In the genomic region with DNA sequence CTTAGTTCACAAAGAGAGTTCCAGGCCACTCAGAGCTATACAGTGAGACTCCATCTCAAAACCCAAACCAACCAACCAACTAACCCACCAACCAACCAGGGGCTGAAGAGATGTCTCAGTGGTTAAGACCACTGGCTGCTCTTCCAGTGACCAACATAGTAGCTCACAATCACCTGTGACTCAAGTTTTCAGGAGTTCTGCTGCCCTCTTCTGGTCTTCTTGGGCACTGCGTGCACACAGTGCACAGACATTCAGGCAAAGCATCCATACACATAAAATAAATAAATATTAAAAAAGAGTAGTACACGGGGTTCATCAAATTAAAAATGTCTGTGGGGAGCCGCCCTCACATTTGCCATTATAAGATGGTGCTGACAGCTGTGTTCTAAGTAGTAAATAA, we compare ENCODE assay signal across 13 mouse cellular contexts. TPM values are rescaled to one million over a fixed set of nuclear protein-coding genes. Genes with fewer than 3 reads are reported as not detected.
DNase-seq lines count a peak whose midpoint lies in the region; ATAC-seq lines count a peak whose summit lies in the region.
"Had no signal": no experiment of that assay in that cellular context is flagged by ENCODE, and none has a peak within 500 bp of the region (broad histone marks: within the 10 kb centered on the region; RNA-seq: fewer than 3 reads in every experiment).

No protein-coding gene starts in this region.

- 95% methylated on average over 3 of the region's 3 CpGs for WGBS in kidney, embryonic 15.5 days

- no peak overlapping the region for H3K9ac ChIP-seq in kidney, embryonic 15.5 days
- H3K9ac ChIP-seq: intestine, embryonic 15.5 days; midbrain, embryonic 13.5 days had no signal

- no peak overlapping the region for H3K4me3 ChIP-seq in kidney, embryonic 15.5 days (replicated peaks)
- H3K4me3 ChIP-seq: intestine, embryonic 15.5 days; limb, embryonic 10.5 days; midbrain, embryonic 13.5 days had no signal

- no peak for ATAC-seq in kidney, embryonic 15.5 days (replicated peaks; ENCODE audit: low FRiP score)
- no peak for ATAC-seq in erythroid progenitor cell, adult 5-6 weeks (replicated peaks; ENCODE audit: low FRiP score, poor library complexity, severe bottlenecking)
- ATAC-seq: intestine, embryonic 15.5 days; midbrain, embryonic 13.5 days had no signal

- no peak overlapping the region for H3K27ac ChIP-seq in kidney, embryonic 15.5 days
- H3K27ac ChIP-seq: intestine, embryonic 15.5 days; limb, embryonic 10.5 days; midbrain, embryonic 13.5 days had no signal

- DNase-seq in adrenal gland, postnatal 10 days: peak; percentile 27
- no peak for DNase-seq in adrenal gland, postnatal 4 days (ENCODE audit: low spot score in 2 of 2)
- peak; percentile 43 for DNase-seq in kidney, postnatal 10 days
- DNase-seq in A20 (ENCODE audit: low read depth, low spot score): peak; percentile 44
- DNase-seq in induced T-regulatory cell, adult 2 months (ENCODE audit: low read depth): peak; percentile 65
- DNase-seq in ovary, adult 18-20 months (ENCODE audit: low spot score): no peak
- DNase-seq: cerebellum, adult 11-12 months had no signal

- no peaks in the 10 kb centered on the region for H3K4me1 ChIP-seq in kidney, embryonic 15.5 days
- H3K4me1 ChIP-seq: intestine, embryonic 15.5 days; limb, embryonic 10.5 days; midbrain, embryonic 13.5 days had no signal

- H3K9me3 ChIP-seq in kidney, embryonic 15.5 days (replicated peaks): peaks cover 4% of the 10 kb centered on the region; the same call in 1 of the 2 replicates
- H3K9me3 ChIP-seq: intestine, embryonic 15.5 days; limb, embryonic 10.5 days had no signal

- H3K4me2 ChIP-seq in kidney, embryonic 15.5 days: no peak overlapping the region
- H3K4me2 ChIP-seq: intestine, embryonic 15.5 days; midbrain, embryonic 13.5 days had no signal

- no peaks in the 10 kb centered on the region for H3K27me3 ChIP-seq in kidney, embryonic 15.5 days
- H3K27me3 ChIP-seq: intestine, embryonic 15.5 days; midbrain, embryonic 13.5 days had no signal

- no peaks in the 10 kb centered on the region for H3K36me3 ChIP-seq in kidney, embryonic 15.5 days
- H3K36me3 ChIP-seq: intestine, embryonic 15.5 days; limb, embryonic 10.5 days; midbrain, embryonic 13.5 days had no signal

RNA-seq across cellular contexts. Expression of gene Gm11983, which starts 46.8 kb away (rescaled TPM):
- total RNA-seq in adrenal gland, postnatal 10 days (2021): not detected
- not detected for total RNA-seq in adrenal gland, postnatal 4 days (2021)
- not detected in 2 replicates for polyA plus RNA-seq in kidney, embryonic 15.5 days (2015; fragmentation: Nextera tagmentation; extraction: Ambion mirVana)
- total RNA-seq in erythroid progenitor cell, adult 5-6 weeks (2015; ENCODE audit: low replicate concordance): not detected in 2 replicates
- not detected in 2 replicates for total RNA-seq in erythroid progenitor cell, adult 5-6 weeks (2017; ENCODE audit: low replicate concordance)
- total RNA-seq: heart, adult 18-20 months had no signal
- polyA plus RNA-seq: intestine, embryonic 15.5 days; limb, embryonic 10.5 days; midbrain, embryonic 13.5 days had no signal

Comparison
In these comparisons a context has a peak if more than half of its experiments do, and no peak if none do; other contexts are left out.
1. DNase-seq: peak in adrenal gland, postnatal 10 days (single experiment), kidney, postnatal 10 days (single experiment), A20 (single experiment) and induced T-regulatory cell, adult 2 months (single experiment); none in adrenal gland, postnatal 4 days (0 of 2) and ovary, adult 18-20 months (single experiment).